Mouse (Mus musculus) retina, postnatal 7 days (tissue): ENCODE measurements at regions not wholly inside any gene's neighbourhood (a gene's known extent, or its start where the extent isn't known, plus 50 kb on each side); places are given as distances from the start of the nearest gene placed in this dataset.

Experiments
- DNase-seq: peaks from one replicate; pipeline ENCODE4 v3.0.0-alpha.2; 2012; ENCODE audit warnings: low read depth, low spot score

DNA sequence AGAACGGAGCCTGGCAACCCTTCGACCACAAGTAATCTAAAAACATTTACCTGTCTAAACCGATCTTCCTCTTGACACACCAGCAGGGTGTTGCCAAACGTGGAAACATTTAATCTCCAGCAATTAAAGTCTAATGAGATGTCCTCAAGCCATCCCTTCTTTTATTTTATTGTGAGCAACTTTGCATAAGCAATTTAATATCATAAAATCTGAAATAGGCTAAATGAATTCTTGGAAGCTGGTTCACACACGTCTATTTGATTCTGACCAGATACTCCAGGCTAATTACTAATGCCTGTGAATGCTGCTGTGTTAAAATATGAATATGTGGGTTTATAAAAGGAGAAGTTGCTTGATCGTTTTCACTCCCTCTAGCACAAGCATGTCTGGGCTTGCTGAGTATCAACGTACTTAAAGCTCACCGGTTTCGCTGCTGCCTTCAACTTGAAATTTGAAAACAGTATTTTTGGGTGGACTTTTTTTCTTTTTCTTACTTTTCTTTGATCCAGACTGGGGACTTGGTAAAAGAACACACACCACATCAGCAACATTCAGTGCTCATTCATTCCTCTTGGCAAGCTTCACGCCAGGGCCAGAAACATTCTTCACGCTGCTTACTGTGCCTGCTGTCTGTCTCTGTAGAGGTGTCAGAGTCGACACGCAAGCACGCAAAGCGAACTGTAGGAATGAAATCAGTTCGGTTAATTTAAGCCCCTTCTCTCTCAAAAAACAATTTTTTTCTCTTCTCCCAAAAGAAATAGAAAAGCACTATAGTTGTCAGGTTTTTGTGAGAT lies 194.4 kb downstream of the Npr3 start:
- no peak for DNase-seq

DNA sequence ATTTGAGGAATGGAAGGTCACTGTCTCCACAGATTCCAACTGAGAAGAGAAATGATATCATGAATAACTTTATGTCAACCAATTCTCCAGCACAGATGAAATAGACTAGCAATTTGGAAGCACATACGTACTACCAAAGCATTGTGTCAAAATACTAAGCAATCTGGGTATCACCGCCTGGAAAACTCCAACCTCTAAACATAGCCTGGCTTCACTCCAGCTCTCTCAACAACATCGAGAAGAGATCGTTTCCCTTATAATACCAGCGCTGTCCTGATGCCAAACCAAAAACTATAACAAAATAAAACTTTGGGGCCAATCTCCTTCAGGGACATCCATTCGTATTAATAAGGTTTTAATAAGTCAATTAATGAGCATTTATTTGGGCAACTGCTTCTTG lies 205.8 kb downstream of the Npr3 start:
- no peak for DNase-seq

GRCm38 (mm10) chr15:11699929-11700328 lies 207.2 kb downstream of the Npr3 start:
- DNase-seq: no peak

GRCm38 (mm10) chr15:11697060-11697459 lies 210.0 kb downstream of the Npr3 start:
- DNase-seq: no peak

GRCm38 (mm10) chr15:11693772-11694270 lies 213.3 kb downstream of the Npr3 start:
- no peak for DNase-seq

GRCm38 (mm10) chr15:11664839-11665379 lies 242.2 kb downstream of the Npr3 start:
- no peak for DNase-seq

- DNase-seq: no peak
These were observed 251.9 kb downstream of the Npr3 start for GRCm38 (mm10) chr15:11655168-11655567.

DNA sequence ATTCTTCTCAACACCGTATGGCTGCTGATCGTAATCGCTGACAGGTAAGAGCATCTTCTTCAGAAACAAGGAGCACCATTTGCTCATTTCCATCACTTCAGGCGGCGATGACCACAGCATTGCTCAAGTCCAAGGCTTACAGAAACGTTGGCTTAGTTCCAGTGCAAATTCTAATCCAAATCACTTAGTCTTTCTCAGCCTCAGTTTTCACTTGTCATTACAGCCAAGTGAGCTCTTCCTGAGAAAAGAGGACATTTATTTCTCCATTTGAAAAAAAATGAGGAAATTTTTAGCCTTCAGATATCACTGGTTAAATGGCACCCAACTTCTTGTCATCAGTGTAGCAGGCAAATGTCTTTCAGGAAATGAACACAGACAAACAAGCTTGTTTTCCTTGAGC lies 246.8 kb upstream of the Tars start:
- DNase-seq: no peak

DNA sequence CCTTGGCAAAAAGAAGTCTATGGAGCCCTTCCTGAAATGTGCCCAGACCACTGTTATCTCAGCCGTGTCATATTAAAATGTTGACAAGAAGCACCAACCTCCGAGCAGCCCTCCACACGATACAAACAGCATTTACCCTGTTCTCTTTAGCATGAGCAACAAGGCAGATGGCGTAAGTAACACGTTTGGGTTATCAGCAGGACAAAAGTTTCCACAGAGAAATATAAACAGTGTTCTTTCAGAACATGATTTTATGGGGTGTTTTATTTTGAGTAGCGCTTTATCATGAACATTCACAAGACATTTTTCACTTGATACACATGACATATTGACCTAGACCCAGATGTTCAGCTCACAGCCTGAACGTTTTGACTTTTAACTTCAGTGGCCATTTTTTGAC lies 245.3 kb upstream of the Tars start:
- DNase-seq: no peak

DNA sequence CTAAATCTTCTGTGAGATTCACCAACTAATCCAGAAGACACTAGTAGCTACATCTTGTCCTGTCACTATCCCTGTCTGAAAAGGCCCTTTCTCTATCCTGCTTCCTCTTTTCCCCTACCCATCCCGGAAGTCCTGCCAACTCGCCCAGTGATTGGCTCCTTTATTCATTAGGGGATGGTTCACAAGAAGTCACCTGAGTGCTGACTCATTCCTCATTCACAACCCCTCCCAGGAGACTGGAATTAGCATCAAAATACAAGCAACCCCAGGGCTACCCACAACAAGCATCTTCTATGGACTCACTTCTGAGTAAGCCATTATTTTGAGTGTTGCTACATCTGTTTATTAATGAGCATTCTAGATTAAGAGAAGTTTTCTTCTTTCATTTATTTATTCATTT lies 231.2 kb upstream of the Tars start:
- DNase-seq: no peak

DNA sequence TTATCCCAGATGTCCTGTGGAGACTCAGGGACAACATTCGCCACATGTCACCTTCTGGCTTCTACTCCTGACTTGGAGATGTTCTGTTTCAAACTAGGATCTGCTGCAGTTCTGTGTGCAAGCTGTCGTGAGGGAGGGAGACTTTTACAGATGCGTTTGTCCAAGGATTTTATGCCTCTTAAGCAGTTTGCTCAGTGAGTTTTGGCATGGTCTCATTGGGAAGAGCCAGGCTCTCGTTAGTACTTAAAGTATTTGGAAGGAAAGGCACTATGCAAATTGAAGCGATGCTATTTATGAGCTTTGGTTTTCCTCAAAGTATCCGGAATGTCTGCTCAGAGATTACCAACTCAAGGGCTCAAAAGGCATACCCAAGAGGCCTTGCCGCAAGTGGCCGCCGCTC lies 227.0 kb upstream of the Tars start:
- DNase-seq: no peak

- DNase-seq: no peak
These were observed 213.0 kb upstream of the Tars start for GRCm38 (mm10) chr15:11612416-11612815.

GRCm38 (mm10) chr15:11610043-11610670 lies 210.7 kb upstream of the Tars start:
- no peak for DNase-seq

GRCm38 (mm10) chr15:11607489-11607888 lies 208.0 kb upstream of the Tars start:
- DNase-seq: no peak

DNA sequence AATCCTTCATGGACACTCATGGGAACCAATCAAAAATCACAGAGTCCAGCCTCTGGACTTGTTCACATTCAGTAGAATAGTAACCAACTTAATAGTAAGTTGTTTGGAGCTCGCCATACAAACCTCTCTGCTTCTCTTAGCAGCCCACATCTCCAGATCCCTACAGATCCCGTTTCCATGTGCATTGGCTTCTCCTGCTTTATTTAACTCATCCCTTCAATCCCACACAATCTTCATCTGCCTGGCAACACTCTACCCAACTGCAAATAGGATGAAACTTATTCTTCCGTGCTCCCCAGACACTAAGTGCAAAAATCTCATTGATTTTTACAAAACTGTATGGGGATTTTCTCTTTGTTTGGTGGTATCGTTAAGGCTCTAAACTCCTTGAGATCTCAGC lies 206.2 kb upstream of the Tars start:
- DNase-seq: no peak

- no peak for DNase-seq
These were observed 197.6 kb upstream of the Tars start for GRCm38 (mm10) chr15:11597021-11597420.

DNA sequence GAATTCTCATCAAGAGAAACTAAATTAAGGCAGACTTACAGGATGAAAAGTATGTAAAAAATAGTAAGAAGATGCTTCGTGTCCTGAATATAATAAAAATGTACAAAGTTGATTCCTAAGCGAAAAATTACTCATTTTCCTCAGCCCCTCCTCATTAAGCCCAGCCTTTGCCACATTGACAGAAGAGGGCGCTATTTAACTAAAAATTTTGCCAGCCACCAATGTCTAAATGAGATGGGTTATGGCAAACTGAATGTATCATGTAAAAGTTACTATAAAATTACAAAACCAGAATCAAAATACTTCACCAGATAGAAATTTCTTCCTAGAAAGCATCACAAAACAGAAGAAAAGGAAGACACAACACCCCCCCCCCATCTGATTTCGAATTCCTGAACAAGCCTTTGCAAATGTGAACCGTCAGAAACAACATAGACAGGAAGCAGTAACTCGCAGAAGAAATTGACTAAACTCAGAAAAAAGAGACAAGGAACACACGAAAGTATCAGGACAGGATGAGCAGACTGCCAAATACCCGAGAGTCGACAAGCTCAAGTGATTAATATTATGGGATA lies 191.2 kb upstream of the Tars start:
- DNase-seq: peak; percentile 13

- DNase-seq: no peak
These were observed 190.3 kb upstream of the Tars start for GRCm38 (mm10) chr15:11589795-11590194.

DNA sequence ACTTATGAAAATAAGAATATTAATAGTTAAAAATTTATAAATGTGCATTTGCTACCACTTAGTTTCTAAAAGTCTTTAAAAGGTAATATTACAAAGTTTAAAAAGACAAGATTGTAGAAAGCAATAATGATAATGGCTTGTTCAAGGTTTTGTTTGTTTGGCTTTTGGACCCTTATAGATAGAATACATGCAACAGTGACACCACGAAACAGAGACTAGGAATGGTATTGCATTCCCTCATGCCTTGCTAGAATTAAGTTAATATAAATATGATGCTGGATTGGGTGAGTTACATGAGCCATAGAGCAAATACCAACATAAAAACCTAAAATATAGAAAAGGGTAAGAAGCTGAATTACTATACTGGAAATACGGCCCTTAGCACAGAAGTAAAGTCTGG lies 186.9 kb upstream of the Tars start:
- no peak for DNase-seq

DNA sequence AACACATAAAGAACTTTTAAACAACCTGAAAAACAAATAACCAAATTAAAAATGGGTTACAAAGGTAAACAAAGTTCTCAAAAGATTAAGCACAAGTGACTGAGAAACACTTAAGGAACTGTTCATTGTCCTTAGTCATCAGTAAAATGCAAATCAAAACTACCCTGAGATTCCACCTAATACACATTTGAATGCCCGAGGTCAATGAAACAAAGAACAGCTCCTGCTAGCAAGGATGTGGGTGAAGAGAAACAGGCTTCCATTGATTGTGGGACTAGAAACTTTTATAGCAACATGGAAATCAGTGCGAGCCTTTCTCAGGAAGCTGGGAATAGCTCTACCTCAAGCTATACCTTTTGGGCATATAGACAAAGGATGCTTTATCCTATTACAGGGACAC lies 184.7 kb upstream of the Tars start:
- no peak for DNase-seq

DNA sequence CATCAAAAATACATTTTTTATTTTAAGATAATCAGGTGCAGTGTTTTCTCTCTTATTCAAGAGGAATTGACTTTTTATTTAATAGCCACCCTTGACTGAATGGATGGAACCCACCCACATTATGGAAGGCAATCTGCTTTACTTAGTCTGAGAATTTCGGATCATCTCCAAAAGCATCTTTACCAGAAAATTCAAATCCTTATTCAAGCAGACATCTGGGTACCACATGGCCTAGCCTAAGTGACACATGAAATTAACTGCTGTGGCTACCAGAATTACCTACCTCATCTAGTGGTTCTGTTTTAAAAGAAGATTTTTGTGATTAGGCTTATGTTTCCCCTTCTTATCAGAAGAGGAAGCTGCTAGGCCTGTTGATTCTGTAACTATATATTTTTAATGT lies 178.9 kb upstream of the Tars start:
- DNase-seq: no peak

- DNase-seq: no peak
These were observed 174.9 kb upstream of the Tars start for GRCm38 (mm10) chr15:11574359-11574758.

- no peak for DNase-seq
These were observed 174.0 kb upstream of the Tars start for GRCm38 (mm10) chr15:11573496-11573895.
